Mouse (Mus musculus) MEL (cell line): ENCODE data around the gene Abcc4. TPM values are rescaled to one million over a fixed set of nuclear protein-coding genes. Genes with fewer than 3 reads are reported as not detected.

Experiments
- DNase-seq: peaks from one replicate; pipeline ENCODE4 v3.0.0; 2011; ENCODE audit warnings: low read depth, low spot score
- H3K27ac ChIP-seq: 2 replicates; pipeline ENCODE4 v1.5.1; 2012; ENCODE audit warnings: low read depth, mild to moderate bottlenecking, control low read depth, low read length, moderate library complexity; ENCODE audit not compliant: control insufficient read depth
- H3K27me3 ChIP-seq, 2 experiments: fragments of 150-350 bp in 1 of 2; sonication (generic) in 1 of 2; 2 replicates each; pipeline ENCODE4 v1.6.1; 2012; ENCODE audit warnings: low read length in 2 of 2, mild to moderate bottlenecking in 2 of 2, improper control_type of control experiment in 1 of 2, moderate library complexity in 1 of 2; ENCODE audit not compliant: insufficient read depth in 2 of 2, control insufficient read depth in 1 of 2
- H3K36me3 ChIP-seq, 2 experiments: 2 replicates each; pipeline ENCODE4 v1.6.1; 2012 to 2014; ENCODE audit warnings: low read length in 2 of 2, improper control_type of control experiment in 1 of 2, inconsistent platforms in 1 of 2, mild to moderate bottlenecking in 1 of 2; ENCODE audit not compliant: insufficient read depth in 2 of 2, control insufficient read depth in 1 of 2
- H3K4me1 ChIP-seq, 2 experiments: fragments of 150-350 bp in 1 of 2; sonication (generic) in 1 of 2; 2 replicates each; pipeline ENCODE4 v1.6.1; 2012; ENCODE audit warnings: low read length in 2 of 2, improper control_type of control experiment in 1 of 2, mild to moderate bottlenecking in 1 of 2; ENCODE audit not compliant: insufficient read depth in 2 of 2, control insufficient read depth in 1 of 2
- H3K4me3 ChIP-seq, 2 experiments: fragments of 150-350 bp in 1 of 2; sonication (generic) in 1 of 2; 2 replicates each; pipeline ENCODE4 v1.5.1; 2012; ENCODE audit warnings: low read depth in 2 of 2, low read length in 2 of 2, mild to moderate bottlenecking in 2 of 2, moderate library complexity in 2 of 2, control low read depth in 1 of 2, improper control_type of control experiment in 1 of 2; ENCODE audit not compliant: control insufficient read depth in 1 of 2, insufficient read depth in 1 of 2
- H3K79me2 ChIP-seq: 2 replicates; pipeline ENCODE4 v1.6.1; 2012; ENCODE audit warnings: mild to moderate bottlenecking, low read length, moderate library complexity; ENCODE audit not compliant: control insufficient read depth, poor library complexity, insufficient read depth
- H3K9ac ChIP-seq: 2 replicates; pipeline ENCODE4 v1.6.1; 2012; ENCODE audit warnings: low read depth, mild to moderate bottlenecking, control low read depth, low read length, moderate library complexity; ENCODE audit not compliant: control insufficient read depth, poor library complexity, severe bottlenecking
- H3K9me3 ChIP-seq: fragments of 150-350 bp; sonication (generic); replicated peaks from 2 replicates; pipeline ENCODE4 v1.6.1; 2012; ENCODE audit warnings: mild to moderate bottlenecking, low read length, improper control_type of control experiment, moderate library complexity; ENCODE audit not compliant: insufficient read depth
- CHD1 ChIP-seq: IDR thresholded peaks from 2 replicates; pipeline ENCODE4 v1.6.1; 2012; ENCODE audit warnings: low read depth, mild to moderate bottlenecking, inconsistent platforms, low read length, improper control_type of control experiment
- CHD2 ChIP-seq: IDR thresholded peaks from 2 replicates; pipeline ENCODE4 v1.6.1; 2011; ENCODE audit warnings: low read length, improper control_type of control experiment
- CTCF ChIP-seq, 3 experiments: IDR thresholded peaks in 2 of 3; conservative IDR thresholded peaks in 1 of 3; 2 replicates each; pipeline ENCODE4 v1.5.1; 2011 to 2012; ENCODE audit warnings: low read length in 3 of 3, low read depth in 2 of 3, mild to moderate bottlenecking in 2 of 3, improper control_type of control experiment in 1 of 3, inconsistent platforms in 1 of 3, mixed read lengths in 1 of 3, moderate library complexity in 1 of 3; ENCODE audit not compliant: control insufficient read depth in 1 of 3, insufficient read depth in 1 of 3, poor library complexity in 1 of 3, severe bottlenecking in 1 of 3
- ELF1 ChIP-seq: IDR thresholded peaks from 2 replicates; pipeline ENCODE4 v1.6.1; 2014; ENCODE audit warnings: low read depth, mild to moderate bottlenecking, inconsistent platforms, low read length, improper control_type of control experiment, moderate library complexity
- EP300 ChIP-seq, 2 experiments: IDR thresholded peaks; 2 replicates each; pipeline ENCODE4 v1.6.1; 2011; ENCODE audit warnings: improper control_type of control experiment in 2 of 2, low read length in 2 of 2, low read depth in 1 of 2, mild to moderate bottlenecking in 1 of 2
- ETS1 ChIP-seq: IDR thresholded peaks from 2 replicates; pipeline ENCODE4 v1.6.1; 2012; ENCODE audit warnings: low read depth, mild to moderate bottlenecking, inconsistent platforms, low read length, improper control_type of control experiment, moderate library complexity
- GABPA ChIP-seq: IDR thresholded peaks from 2 replicates; pipeline ENCODE4 v1.6.1; 2012; ENCODE audit warnings: low read depth, mild to moderate bottlenecking, inconsistent platforms, low read length, improper control_type of control experiment, moderate library complexity
- HCFC1 ChIP-seq: IDR thresholded peaks from 2 replicates; pipeline ENCODE4 v1.6.1; 2012; ENCODE audit warnings: low read depth, mild to moderate bottlenecking, inconsistent platforms, low read length, improper control_type of control experiment, moderate library complexity
- JUND ChIP-seq: IDR thresholded peaks from 2 replicates; pipeline ENCODE4 v1.6.1; 2011; ENCODE audit warnings: low read depth, mild to moderate bottlenecking, improper control_type of control experiment, low read length
- MAFK ChIP-seq: IDR thresholded peaks from 2 replicates; pipeline ENCODE4 v1.6.1; 2011; ENCODE audit warnings: low read depth, mild to moderate bottlenecking, low read length, improper control_type of control experiment, borderline replicate concordance
- MAX ChIP-seq: IDR thresholded peaks from 2 replicates; pipeline ENCODE4 v1.6.1; 2011; ENCODE audit warnings: low read length, improper control_type of control experiment
- MEF2A ChIP-seq: IDR thresholded peaks from 2 replicates; pipeline ENCODE4 v1.6.1; 2014; ENCODE audit warnings: low read depth, mild to moderate bottlenecking, inconsistent platforms, low read length, improper control_type of control experiment; ENCODE audit not compliant: poor library complexity, insufficient replicate concordance, severe bottlenecking; ENCODE audit errors: extremely low read depth
- MXI1 ChIP-seq: IDR thresholded peaks from 2 replicates; pipeline ENCODE4 v1.6.1; 2011; ENCODE audit warnings: mild to moderate bottlenecking, low read depth, low read length, improper control_type of control experiment
- MYB ChIP-seq: IDR thresholded peaks from 2 replicates; pipeline ENCODE4 v1.6.1; 2011; ENCODE audit warnings: mild to moderate bottlenecking, low read depth, low read length, improper control_type of control experiment
- MYC ChIP-seq: IDR thresholded peaks from 2 replicates; pipeline ENCODE4 v1.6.1; 2011; ENCODE audit warnings: low read depth, mild to moderate bottlenecking, low read length, improper control_type of control experiment, moderate library complexity
- NRF1 ChIP-seq: IDR thresholded peaks from 2 replicates; pipeline ENCODE4 v1.6.1; 2014; ENCODE audit warnings: low read depth, mild to moderate bottlenecking, inconsistent platforms, low read length, improper control_type of control experiment, moderate library complexity; ENCODE audit not compliant: poor library complexity, insufficient read depth, severe bottlenecking
- POLR2A ChIP-seq, 2 experiments: IDR thresholded peaks; 2 replicates each; pipeline ENCODE4 v1.6.1; 2011 to 2012; ENCODE audit warnings: low read length in 2 of 2, mild to moderate bottlenecking in 2 of 2, control low read depth in 1 of 2, improper control_type of control experiment in 1 of 2, low read depth in 1 of 2, moderate library complexity in 1 of 2; ENCODE audit not compliant: control insufficient read depth in 1 of 2, insufficient read depth in 1 of 2, poor library complexity in 1 of 2
- RCOR1 ChIP-seq: IDR thresholded peaks from 2 replicates; pipeline ENCODE4 v1.6.1; 2012; ENCODE audit warnings: low read depth, mild to moderate bottlenecking, inconsistent platforms, low read length, improper control_type of control experiment
- SMC3 ChIP-seq: IDR thresholded peaks from 2 replicates; pipeline ENCODE4 v1.6.1; 2011; ENCODE audit warnings: low read depth, low read length, improper control_type of control experiment
- TCF12 ChIP-seq: IDR thresholded peaks from 2 replicates; pipeline ENCODE4 v1.6.1; 2014; ENCODE audit warnings: low read depth, mild to moderate bottlenecking, inconsistent platforms, low read length, improper control_type of control experiment, moderate library complexity
- UBTF ChIP-seq: IDR thresholded peaks from 2 replicates; pipeline ENCODE4 v1.6.1; 2012; ENCODE audit warnings: low read depth, mild to moderate bottlenecking, inconsistent platforms, low read length, improper control_type of control experiment, moderate library complexity, borderline replicate concordance; ENCODE audit not compliant: insufficient read depth
- USF1 ChIP-seq: IDR thresholded peaks from 2 replicates; pipeline ENCODE4 v1.6.1; 2014; ENCODE audit warnings: low read depth, mild to moderate bottlenecking, inconsistent platforms, low read length, improper control_type of control experiment, moderate library complexity
- ZKSCAN1 ChIP-seq: IDR thresholded peaks from 2 replicates; pipeline ENCODE4 v1.6.1; 2012; ENCODE audit warnings: low read depth, mild to moderate bottlenecking, inconsistent platforms, low read length, improper control_type of control experiment, moderate library complexity
- ZMIZ1 ChIP-seq: IDR thresholded peaks from 2 replicates; pipeline ENCODE4 v1.6.1; 2012; ENCODE audit warnings: low read depth, mild to moderate bottlenecking, inconsistent platforms, low read length, improper control_type of control experiment, moderate library complexity
- ZNF384 ChIP-seq: IDR thresholded peaks from 2 replicates; pipeline ENCODE4 v1.6.1; 2012; ENCODE audit warnings: low read depth, mild to moderate bottlenecking, inconsistent platforms, low read length, improper control_type of control experiment
- polyA plus RNA-seq, 2 experiments: library from polyadenylated mRNA; stranded (reverse) in 1 of 2; unstranded in 1 of 2; fragments of >175 nt in 1 of 2; fragments of >200 nt in 1 of 2; gene quantifications; 2 replicates each; pipeline versions ENCODE4 v1.2.1 to v1.2.4; 2012; ENCODE audit warnings: low replicate concordance in 2 of 2, low read depth in 1 of 2; ENCODE audit not compliant: insufficient read length in 2 of 2, insufficient read depth in 1 of 2, missing spikeins in 1 of 2
- total RNA-seq: library from RNA; depleted of rRNA; stranded (reverse); fragments of 300-350 nt; gene quantifications from 2 replicates; pipeline ENCODE4 v1.2.3, GENCODE M21; 2012

Abcc4 gene
- total and polyA plus RNA-seq, 3 experiments: 7.1 to 8.4 TPM; not detected in 1

- H3K4me1 ChIP-seq: no peaks in the 10 kb centered on the region
- no peak for TF ChIP-seq MEF2A
- no peak for TF ChIP-seq CHD1
- TF ChIP-seq ETS1: no peak
- no peak for TF ChIP-seq HCFC1
- TF ChIP-seq MYB: no peak
- TF ChIP-seq JUND: no peak
- no peak for TF ChIP-seq GABPA
- no peak for TF ChIP-seq NRF1
- TF ChIP-seq RCOR1: no peak
- no peak for TF ChIP-seq ZMIZ1
- no peak for TF ChIP-seq SMC3
- no peak for TF ChIP-seq UBTF
- no peak for TF ChIP-seq ZKSCAN1
- no peak for TF ChIP-seq ELF1
- TF ChIP-seq MXI1: no peak
- TF ChIP-seq EP300 (IDR thresholded peaks at IDR 0.05; ENCODE audit: low read depth in 1 of 2, low read length in 2 of 2): no peak
- no peak for TF ChIP-seq POLR2A (IDR thresholded peaks at IDR 0.05; ENCODE audit: control insufficient read depth in 1 of 2, insufficient read depth in 1 of 2, low read depth in 1 of 2, low read length in 2 of 2, poor library complexity in 1 of 2)
- TF ChIP-seq CTCF (IDR thresholded peaks at IDR 0.05 in 2 of 3, conservative IDR thresholded peaks at IDR 0.05 in 1 of 3; ENCODE audit: control insufficient read depth in 1 of 3, insufficient read depth in 1 of 3, low read depth in 2 of 3, low read length in 3 of 3, poor library complexity in 1 of 3, severe bottlenecking in 1 of 3): no peak
- TF ChIP-seq MAX: no peak
- TF ChIP-seq MYC: no peak
- TF ChIP-seq, all 39 proteins: peak for 0
- Histone ChIP-seq H3K79me2 (no peaks in the 10 kb centered on the region), H3K36me3 (no peaks in the 10 kb centered on the region), H3K9ac (no peak overlapping the region), H3K27ac (no peak overlapping the region), H3K9me3 (no peaks in the 10 kb centered on the region), H3K27me3 (no peaks in the 10 kb centered on the region), H3K4me3 (no peak overlapping the region)
- DNase-seq: no peak
Observed at GRCm38 (mm10) chr14:118437156-118437931, 268.7 kb downstream of the Abcc4 start.

- H3K9me3 ChIP-seq: no peaks in the 10 kb centered on the region
- H3K27ac ChIP-seq: no peak overlapping the region
- H3K27me3 ChIP-seq: no peaks in the 10 kb centered on the region
- no peak for DNase-seq
- H3K79me2 ChIP-seq: no peaks in the 10 kb centered on the region
- no peak overlapping the region for H3K9ac ChIP-seq
- H3K4me3 ChIP-seq: no peak overlapping the region
- no peaks in the 10 kb centered on the region for H3K36me3 ChIP-seq
- H3K4me1 ChIP-seq: no peaks in the 10 kb centered on the region
- TF ChIP-seq USF1: no peak
- TF ChIP-seq CHD2: no peak
- no peak for TF ChIP-seq MAFK
- TF ChIP-seq ZNF384: no peak
- no peak for TF ChIP-seq TCF12
Observed at GRCm38 (mm10) chr14:118436791-118437155, 269.2 kb downstream of the Abcc4 start.
